Mouse (Mus musculus): ENCODE measurements around the gene Rprd1b. TPM values are rescaled to one million over a fixed set of nuclear protein-coding genes. Genes with fewer than 3 reads are reported as not detected.

Rprd1b gene
- polyA plus RNA-seq, 2 experiments from 2014 or later: 23.2 to 24.7 TPM

DNA sequence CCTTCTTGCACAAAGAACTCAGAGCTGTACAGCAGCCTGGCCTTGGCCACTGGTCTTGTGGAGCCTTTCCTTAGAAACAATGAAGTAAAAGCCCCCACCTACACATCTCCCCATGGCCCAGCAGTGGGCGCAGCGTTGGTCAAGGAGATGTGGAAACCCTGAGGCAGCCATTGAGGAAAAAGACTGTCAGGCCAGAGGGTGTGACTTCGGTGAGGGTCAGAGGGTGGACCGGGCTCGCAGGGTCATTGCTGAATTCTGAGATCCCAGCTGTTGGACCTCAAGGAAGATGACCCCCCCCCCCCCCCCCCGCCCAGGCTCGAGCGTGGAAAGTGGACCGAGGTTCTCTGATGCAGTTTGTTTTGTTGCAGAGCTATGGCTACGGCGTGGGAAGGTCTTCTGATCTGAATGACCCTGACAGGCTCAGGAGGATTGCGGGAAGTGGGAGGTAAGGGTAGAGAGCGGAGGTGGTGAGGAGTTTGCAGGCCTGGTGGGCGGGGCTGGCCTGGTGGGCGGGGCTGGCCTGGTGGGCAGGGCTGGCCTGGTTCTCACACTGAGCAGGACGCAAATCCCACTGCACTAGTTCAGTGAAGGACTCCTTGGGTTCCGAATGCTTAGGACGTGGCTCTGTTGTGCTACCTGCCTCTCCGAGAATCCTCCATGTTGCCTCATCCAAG is 150.5 kb downstream of the Rprd1b start:
- peak; percentile 57 for ATAC-seq

- no peak for ATAC-seq
These were observed 151.2 kb downstream of the Rprd1b start for GRCm38 (mm10) chr2:158179370-158180111.

DNA sequence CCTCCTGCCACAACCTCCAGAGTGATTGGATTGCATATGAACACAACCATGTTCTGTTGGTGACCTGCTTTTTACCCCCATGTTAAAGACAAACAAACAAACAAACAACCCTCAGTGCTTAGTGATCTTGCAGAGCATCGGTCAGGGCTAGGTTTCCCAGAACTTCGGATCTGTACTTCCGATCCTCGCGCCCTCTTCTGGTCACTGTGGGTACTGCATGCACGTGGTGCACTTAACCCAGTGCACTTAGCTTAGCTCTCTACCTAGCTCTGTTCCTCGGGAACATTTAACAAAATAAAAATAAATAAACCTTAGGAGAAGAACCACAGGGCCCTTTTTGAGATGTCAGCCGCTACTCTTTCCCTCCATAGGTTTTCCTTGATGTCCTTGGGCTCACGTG is 152.5 kb downstream of the Rprd1b start:
- no peak for ATAC-seq

Other genes with a start within 250 kb of the Rprd1b start
- not detected for gene Vstm2l, start 113.8 kb upstream of the Rprd1b start, polyA plus RNA-seq (2017; shearing (Covaris generic))
- 10 to 100 TPM; 23.4 to 37.0 TPM for gene Tti1, start 64 bp upstream of the Rprd1b start, polyA plus RNA-seq (2017; shearing (Covaris generic))
- gene Tgm2, start 117.9 kb downstream of the Rprd1b start, polyA plus RNA-seq (2017; shearing (Covaris generic)): 1 to 10 TPM; 3.1 to 4.4 TPM
- gene D630003M21Rik, start 200.7 kb downstream of the Rprd1b start, polyA plus RNA-seq (2017; shearing (Covaris generic)): not detected
- gene Bpi, start 229.6 kb downstream of the Rprd1b start, polyA plus RNA-seq (2017; shearing (Covaris generic)): not detected